Mouse (Mus musculus) bone marrow, adult 2 months (tissue): ENCODE measurements around the gene Nek4.

ENCODE experiments used
- CTCF ChIP-seq: fragments of 200-500 bp; IDR thresholded peaks from 2 replicates; pipeline ENCODE4 v1.5.1; 2011; ENCODE audit warnings: low read length, control low read depth; ENCODE audit not compliant: control insufficient read depth, insufficient read depth
- POLR2A ChIP-seq: fragments of 200-500 bp; IDR thresholded peaks from 2 replicates; pipeline ENCODE4 v1.6.1; 2011; ENCODE audit warnings: low read depth, mild to moderate bottlenecking, control low read depth, low read length, borderline replicate concordance; ENCODE audit not compliant: control insufficient read depth

- TF ChIP-seq POLR2A (no peak), CTCF (no peak)
Observed at GRCm38 (mm10) chr14:31000356-31000755, 49.2 kb downstream of the Nek4 start.
